Mouse (Mus musculus) small intestine, adult 2 months (tissue): ENCODE results near the gene Tmed11.

Experiments used
- CTCF ChIP-seq: fragments of 200-500 bp; IDR thresholded peaks from 2 replicates; pipeline ENCODE4 v1.5.1; 2012; ENCODE audit warnings: low read depth, mild to moderate bottlenecking, control low read depth, inconsistent platforms, low read length, moderate library complexity, mixed read lengths; ENCODE audit not compliant: insufficient replicate concordance, insufficient read length; ENCODE audit errors: extremely low read depth
- POLR2A ChIP-seq: fragments of 200-500 bp; IDR thresholded peaks from 2 replicates; pipeline ENCODE4 v1.6.1; 2012; ENCODE audit warnings: low read depth, mild to moderate bottlenecking, control low read depth, inconsistent platforms, low read length, moderate library complexity

- TF ChIP-seq CTCF (no peak), POLR2A (no peak)
Measured at GRCm38 (mm10) chr5:108760002-108760401, 35.2 kb downstream of the Tmed11 start.
